Mouse (Mus musculus): Measurements from ENCODE around the gene Rgs6.

DNA sequence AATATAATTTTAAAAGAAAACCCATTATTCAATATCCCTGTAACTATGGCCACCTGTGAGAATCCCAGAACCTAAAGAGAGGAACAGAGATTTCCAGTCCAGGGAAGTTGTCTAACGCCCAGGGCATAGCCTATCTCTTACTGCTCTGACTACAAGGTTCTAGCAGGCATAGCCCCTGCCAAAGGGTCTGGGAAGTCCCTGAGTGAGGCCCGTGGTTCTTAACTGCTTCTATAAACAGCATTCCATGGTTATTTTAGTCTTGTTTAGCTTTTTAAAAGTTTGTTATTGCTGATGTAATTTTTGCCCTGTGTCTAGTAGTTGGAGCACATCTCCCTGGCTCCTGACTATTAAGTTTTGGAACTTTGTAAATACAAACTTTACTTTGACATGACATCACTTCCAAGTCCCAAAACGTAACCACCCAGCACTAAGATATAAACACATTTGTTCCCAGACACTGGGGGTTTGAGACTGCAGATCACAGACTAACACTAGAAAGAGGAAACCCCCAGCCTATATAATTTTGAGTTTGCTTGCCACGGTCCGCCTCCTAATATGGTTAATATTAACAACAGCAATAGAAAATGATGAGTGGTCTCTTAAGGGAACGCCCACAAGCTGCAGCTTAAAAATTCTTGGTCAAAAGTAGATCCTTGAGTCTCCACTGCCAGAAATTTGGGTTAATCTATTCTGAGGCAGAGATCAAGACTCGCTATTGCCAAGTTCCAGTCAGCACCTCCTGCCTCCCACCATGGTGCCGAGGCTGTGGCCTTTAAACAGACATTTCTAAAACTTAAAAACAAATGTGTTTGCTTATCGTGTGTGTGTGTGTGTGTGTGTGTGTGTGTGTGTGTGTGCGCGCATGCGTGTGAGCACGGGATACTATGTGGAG lies 24.9 kb downstream of the Rgs6 start:
- TF ChIP-seq CTCF (IDR thresholded peaks at IDR 0.05; ENCODE audit: borderline replicate concordance, insufficient read depth, low read depth, low read length), result no peak
- TF ChIP-seq POLR2A (IDR thresholded peaks at IDR 0.05; ENCODE audit: borderline replicate concordance, insufficient read depth, low read length), result no peak

Measured in cerebellum, adult 2 months (tissue).